Mouse (Mus musculus) right cerebral cortex, adult 18-20 months (tissue): ENCODE results near the gene Tfap2c.

Experiments
- DNase-seq: peaks from one replicate; pipeline ENCODE4 v3.0.0; 2022; ENCODE audit warnings: mixed read lengths

Gene Tfap2c

GRCm38 (mm10) chr2:172549371-172550155 is at the start of gene Tfap2c:
Gene Tfap2c, plus strand, starts transcription at chr2:172549593.
- no peak for DNase-seq

GRCm38 (mm10) chr2:172500752-172501316 is 48.6 kb upstream of the Tfap2c start:
- DNase-seq, result no peak

DNA sequence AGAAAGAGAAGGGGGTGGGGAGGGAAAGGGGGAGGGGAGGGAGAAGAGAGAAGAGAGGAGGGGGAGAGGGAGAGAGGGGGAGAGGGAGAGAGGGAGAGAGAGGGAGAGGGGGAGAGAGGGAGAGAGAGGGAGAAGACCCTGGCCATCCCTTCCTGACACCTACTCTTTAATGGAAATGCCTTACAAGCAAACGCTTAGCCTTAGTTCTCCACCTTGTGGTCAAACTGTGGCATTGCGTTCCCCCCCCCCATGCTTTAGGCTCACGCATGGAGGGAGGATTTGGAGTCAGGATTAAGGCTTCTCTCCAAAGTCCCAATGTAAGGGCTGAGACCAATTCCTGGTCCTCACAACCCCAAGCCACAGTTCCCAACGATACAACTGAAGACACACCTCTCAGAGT is 48.1 kb upstream of the Tfap2c start:
- DNase-seq, result no peak

- no peak for DNase-seq
Measured at GRCm38 (mm10) chr2:172502168-172502567, 47.2 kb upstream of the Tfap2c start.

GRCm38 (mm10) chr2:172506121-172506520 is 43.3 kb upstream of the Tfap2c start:
- DNase-seq, result no peak

DNA sequence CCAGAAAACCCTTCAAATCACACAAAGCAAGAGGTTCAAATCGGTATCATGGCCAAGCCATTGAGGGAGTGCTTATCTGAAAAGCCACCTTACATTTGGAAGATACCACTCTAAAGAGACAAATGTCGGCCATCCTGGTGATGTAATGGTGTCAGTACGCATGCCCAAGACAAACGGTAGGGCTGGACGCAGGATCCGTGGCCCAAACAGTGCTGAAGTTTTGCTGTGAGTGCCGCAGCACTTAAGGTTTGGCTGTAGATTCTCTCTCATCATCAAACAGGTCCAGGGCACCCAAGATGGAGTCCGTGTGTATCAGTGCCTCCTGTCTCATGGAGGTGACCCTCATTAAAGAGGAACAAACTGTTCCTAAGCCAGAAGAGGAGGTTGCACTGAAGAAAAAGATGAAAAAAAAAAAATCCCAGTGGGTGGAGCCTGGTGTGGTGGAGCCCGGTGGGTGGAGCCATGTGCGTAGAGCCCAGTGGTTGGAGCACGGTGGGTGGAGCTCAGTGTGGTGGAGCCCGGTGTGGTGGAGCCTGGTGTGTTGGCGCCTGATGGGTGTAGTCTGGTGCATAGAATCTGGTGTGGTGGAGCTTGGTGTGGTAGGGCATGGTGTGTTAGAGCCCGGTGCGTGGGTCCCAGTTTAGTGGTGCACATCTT is 39.2 kb upstream of the Tfap2c start:
- no peak for DNase-seq

DNA sequence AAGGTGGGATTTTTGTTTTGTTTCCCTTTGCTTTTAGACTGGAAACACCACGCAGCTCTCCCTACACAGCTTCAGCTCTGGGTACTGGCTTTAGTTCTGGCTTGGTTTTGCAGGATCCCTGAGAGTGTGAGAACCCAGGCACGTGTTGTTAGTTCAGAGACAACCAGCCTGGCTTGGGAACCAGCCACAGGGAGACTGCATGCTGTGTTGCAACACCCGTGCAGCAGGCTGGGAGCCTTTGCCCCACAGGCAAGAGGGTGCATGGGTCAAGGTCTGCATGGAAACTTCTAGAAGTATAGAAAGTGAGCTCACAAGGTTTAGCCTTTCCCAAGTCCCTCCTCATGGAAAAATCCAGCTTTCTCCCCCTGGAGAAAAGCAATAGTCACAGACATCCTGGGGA is 38.5 kb upstream of the Tfap2c start:
- DNase-seq, result no peak

GRCm38 (mm10) chr2:172516407-172516992 is 32.9 kb upstream of the Tfap2c start:
- DNase-seq, result no peak

DNA sequence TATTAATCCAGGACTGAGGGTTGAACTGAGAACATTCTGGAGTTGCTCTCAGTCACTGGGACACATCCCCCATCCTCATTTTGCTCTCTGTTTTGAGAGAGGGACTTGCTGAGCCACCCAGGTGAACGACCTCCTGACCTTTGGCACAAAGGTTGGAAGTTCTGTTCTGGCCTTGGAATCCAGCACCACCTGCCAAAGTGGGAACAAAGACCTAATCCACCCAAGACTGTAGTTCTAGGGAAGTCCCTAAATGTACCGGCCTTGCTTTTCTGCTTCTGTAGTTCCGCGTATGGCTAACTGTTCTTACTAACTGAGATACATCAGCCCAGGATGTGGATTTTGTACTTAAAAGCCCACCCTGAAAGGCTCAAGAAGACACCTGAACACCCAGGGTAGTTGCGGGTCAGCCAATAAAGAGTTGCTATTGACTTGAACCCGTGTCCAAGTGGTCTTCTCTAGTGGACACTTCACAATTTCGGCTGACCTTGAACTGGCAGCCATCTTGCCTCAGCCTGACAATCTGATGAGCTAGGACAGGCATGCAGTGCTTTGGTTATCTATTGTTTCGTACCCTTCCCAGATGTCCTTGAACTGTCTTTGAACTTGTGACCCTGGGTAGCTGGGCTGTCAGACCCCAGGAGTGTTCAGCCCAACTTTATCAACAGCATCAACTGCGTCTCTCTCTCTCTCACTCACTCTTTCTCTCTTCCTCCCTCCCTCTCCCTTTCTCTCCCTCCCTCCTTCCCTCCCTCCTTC is 28.6 kb upstream of the Tfap2c start:
- no peak for DNase-seq

GRCm38 (mm10) chr2:172522528-172522927 is 26.9 kb upstream of the Tfap2c start:
- DNase-seq, result no peak

DNA sequence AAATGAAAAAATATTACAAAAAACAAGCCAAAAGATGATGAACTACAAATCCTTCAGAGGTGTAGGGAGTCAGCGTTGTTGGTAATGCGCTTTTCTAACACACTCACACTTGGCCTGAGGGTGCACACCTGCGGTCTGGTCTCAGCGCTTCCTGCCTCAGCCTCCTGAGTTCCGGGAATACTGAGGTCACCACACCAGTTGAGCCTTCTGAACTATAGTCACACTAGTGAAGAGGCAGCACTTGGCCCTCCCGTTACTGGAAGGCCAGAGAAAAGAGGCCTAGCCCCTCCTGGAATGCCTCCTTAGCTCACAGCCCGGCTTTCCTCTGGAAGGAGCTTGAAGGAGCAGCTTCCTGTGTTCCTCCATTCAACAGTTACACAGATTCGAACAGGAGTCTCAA is 22.2 kb upstream of the Tfap2c start:
- DNase-seq, result no peak

- no peak for DNase-seq
Measured at GRCm38 (mm10) chr2:172543987-172544386, 5.4 kb upstream of the Tfap2c start.

- DNase-seq, result no peak
Measured at GRCm38 (mm10) chr2:172544601-172545127, 4.7 kb upstream of the Tfap2c start.

DNA sequence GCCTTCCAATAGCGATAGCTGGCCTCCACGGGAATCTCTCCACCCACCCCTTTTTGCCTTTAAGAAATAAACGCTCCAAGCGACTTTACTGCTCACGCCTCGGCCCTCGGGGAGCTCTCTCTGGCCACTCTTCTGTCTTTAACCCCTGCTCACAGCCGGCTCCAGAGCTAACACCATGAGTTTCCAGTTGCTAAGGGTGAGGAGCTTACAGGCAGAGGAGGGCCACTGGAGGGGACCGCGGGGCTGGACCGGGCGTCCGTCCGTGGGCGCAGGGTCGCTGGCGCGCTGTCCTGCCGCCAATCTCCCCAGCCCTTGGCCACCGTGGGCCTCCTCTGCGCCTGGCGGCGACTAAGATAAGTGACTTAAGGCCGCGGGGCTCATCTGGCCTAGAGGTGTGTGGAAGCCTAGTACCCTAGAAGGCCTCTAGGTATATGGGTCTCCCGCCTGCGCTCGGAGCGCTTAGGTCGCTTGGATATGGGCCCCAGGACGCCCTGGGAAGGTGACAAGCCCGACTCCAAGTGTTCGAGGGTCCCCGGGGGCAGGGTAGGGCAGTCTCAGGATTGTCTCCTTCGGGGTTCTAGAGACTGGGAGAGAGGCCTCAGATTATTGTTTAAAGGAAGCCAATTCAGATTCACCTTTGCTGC is 3.7 kb upstream of the Tfap2c start:
- DNase-seq, result no peak

DNA sequence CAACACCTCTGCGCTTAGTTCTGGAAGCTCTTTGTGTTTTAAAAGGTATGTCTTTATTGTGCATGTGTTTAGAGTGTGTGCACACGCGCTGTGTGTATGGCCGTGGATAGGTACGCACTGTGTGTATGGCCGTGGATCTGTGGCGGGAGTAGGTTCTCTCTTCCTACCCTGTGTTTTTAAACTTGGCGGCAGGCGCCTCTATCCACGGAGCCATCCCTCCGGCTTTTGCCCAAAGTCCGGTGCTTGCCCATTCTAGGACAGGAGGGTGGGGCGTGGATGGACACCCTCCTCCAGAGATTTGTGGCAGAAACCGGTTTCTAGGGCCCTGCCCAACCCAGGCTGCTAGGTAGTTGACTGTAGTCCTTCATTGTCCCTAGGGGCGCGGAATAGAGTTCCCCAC is 2.8 kb upstream of the Tfap2c start:
- no peak for DNase-seq

GRCm38 (mm10) chr2:172547116-172547515 is 2.3 kb upstream of the Tfap2c start:
- no peak for DNase-seq

DNA sequence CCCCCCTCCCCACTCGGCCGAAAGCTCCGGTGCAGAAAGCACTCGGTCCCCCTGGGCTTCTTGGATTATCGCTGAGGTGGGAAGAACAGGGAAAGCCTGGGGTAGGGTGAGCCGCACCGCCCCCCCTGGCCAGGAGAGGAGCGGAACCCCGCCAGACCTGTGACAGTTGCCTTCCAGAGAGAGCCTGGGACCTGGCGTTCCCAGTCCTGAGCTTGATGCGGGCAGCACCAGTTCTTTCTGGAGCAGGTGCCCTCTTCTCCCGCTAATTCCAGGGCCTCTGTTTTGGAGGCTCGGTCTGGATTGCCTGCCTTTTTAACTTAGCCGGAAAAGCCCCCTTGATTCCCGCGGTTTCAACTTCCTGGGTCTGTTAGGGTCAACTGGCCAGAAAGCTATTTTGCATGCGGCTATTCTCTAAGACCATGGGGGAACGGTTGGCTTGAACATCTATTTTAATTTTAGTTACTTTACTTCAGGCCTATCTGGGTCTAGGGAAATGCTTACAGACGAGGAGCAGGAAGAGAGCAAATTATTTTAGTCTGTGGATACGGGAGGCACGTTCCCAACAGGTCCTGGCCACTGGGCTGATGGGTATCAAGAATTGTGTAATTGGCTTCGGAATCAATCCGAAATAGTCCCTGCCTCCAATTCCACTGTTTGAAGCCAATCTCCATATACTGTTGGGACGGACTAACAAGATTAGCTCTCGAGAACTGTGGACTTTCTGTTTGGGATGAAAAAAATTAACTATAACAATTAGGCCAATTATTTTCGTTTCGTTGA is 1.4 kb upstream of the Tfap2c start:
- DNase-seq, result no peak

DNA sequence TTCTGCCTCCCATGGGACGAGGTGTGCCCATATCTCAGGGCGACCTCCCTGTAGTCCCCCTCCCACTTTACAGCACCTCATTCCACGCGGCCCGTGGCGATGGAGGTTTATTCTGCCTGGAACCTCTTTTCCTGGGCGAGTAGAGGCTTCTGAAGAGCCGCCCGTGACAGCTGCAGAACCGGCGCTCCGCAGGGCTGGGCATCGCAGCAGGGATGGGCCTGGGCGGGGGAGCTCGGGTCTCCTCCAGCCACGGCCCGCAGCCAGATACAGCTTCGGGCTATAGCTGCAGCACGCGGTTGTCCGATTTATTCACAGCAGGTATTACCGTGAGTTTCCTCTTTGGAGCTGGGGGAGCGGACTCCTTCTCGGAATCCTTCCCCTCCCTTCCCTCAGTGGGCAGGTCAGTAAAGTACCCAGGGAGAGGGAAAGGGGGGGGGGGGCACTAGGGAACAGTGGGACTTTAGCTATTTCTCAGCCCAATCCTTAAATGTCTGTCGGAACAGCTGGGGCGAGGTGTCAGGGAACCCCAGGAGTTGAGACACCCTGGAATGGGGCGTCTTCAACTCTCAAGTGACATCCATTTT is 629 bp upstream of the Tfap2c start:
- DNase-seq, result no peak

DNA sequence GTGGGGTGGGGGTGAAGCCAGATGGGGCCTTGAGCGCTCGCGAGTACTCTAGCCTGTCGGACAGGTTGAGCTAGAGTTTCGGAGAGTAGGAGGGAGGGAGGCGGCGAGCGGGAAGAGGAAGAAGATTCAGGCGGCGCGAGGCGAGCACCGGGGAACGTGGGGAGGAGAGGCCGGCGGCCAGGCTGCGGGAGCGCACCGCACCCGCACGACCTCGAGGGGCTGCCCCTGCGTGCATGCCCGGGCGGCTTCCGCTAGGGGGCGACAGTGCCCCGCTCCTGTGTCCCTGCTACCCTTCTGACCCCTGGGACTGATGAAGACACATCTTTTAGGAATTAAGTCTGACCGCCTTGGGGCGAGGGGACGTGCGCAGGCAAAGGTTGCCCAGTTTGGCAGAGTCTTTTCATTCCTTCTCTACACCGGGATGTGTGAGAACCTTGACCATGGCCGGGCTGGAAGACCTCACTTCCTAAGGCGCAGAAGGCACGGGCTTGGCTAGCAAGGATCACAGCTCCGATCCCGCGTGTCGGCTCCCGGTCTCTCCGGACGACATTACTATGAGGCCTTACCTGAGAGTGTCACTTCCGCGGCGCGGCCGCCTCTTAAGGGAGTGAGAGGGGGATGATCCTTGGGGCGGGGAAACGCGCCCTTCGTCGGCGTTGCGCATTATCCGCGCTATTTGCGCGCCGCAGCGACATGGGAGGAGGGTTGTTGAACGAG is 1.1 kb downstream of the Tfap2c start:
- DNase-seq, result no peak

DNA sequence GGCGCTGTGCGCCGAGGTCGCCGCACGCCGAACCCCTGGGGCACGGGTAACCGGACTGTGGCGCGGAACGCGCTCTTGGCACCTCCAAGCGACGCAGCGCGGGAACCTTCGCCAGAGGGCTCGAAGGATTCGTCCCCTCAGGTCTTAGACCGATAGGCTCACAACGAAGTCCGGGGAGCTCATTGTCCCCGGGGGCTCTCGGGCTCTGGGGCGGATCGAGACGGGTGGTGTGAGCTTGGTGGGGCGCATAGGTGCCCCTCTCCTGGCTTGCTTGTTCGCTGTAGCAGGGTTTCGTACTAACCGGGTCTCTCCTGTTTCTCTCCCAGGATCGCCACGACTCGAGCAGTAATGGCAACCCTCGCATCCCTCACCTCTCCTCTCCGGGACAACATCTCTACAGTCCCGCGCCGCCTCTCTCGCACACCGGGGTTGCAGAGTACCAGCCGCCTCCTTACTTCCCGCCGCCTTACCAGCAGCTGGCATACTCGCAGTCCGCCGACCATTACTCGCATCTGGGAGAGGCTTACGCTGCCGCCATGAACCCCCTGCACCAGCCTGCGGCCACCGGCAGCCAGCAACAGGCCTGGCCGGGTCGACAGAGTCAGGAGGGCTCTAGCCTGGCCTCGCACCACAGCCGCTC is 1.8 kb downstream of the Tfap2c start:
- no peak for DNase-seq
